Mouse (Mus musculus): ENCODE measurements around the gene Polr3k.

DNA sequence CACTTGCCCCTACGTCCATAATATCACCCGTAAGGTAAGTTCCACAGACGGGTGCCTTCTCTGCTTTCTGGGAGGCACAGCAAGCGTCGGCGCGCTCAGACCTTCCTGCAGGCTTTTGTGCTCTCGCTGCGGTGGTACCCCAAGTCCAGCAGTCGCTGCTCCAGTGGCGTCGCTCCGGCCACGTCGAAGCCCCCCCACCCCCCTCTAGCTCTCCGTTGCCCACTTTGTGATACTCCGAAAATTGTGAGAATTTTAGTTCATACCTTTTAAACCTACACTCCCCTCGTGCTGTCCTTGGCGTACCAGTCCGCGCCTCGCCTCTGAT, 361 bp downstream of the Polr3k start:
- TF ChIP-seq CTCF (IDR thresholded peaks at IDR 0.05; ENCODE audit: control insufficient read depth, insufficient read depth, low read length) (no peak), POLR2A (IDR thresholded peaks at IDR 0.05; ENCODE audit: borderline replicate concordance, control insufficient read depth, low read depth, low read length) (no peak)
